Mouse (Mus musculus) CH12.LX (cell line): ENCODE measurements at regions not wholly inside any gene's neighbourhood (a gene's known extent, or its start where the extent isn't known, plus 50 kb on each side); places are given as distances from the start of the nearest gene placed in this dataset.
A peak's percentile ranks its signal among the peaks of the same experiment; 100 is the strongest.

Experiments used
- CTCF ChIP-seq, 2 experiments: IDR thresholded peaks in 1 of 2; conservative IDR thresholded peaks in 1 of 2; 2 replicates each; pipeline ENCODE4 v1.5.1; 2011 to 2012; ENCODE audit warnings: low read depth in 2 of 2, low read length in 2 of 2, improper control_type of control experiment in 1 of 2, inconsistent platforms in 1 of 2, mild to moderate bottlenecking in 1 of 2, moderate library complexity in 1 of 2
- EP300 ChIP-seq: IDR thresholded peaks from 2 replicates; pipeline ENCODE4 v1.6.1; 2011; ENCODE audit warnings: low read length, improper control_type of control experiment
- MAX ChIP-seq: IDR thresholded peaks from 2 replicates; pipeline ENCODE4 v1.6.1; 2011; ENCODE audit warnings: low read length, improper control_type of control experiment
- POLR2A ChIP-seq: IDR thresholded peaks from 2 replicates; pipeline ENCODE4 v1.6.1; 2011; ENCODE audit warnings: low read depth, mild to moderate bottlenecking, improper control_type of control experiment, low read length
- RCOR1 ChIP-seq: conservative IDR thresholded peaks from 2 replicates; pipeline ENCODE4 v1.6.1; 2012; ENCODE audit warnings: low read depth, mild to moderate bottlenecking, inconsistent platforms, low read length, improper control_type of control experiment
- SMC3 ChIP-seq: IDR thresholded peaks from 2 replicates; pipeline ENCODE4 v1.6.1; 2011; ENCODE audit warnings: low read depth, low read length, improper control_type of control experiment
- USF2 ChIP-seq: conservative IDR thresholded peaks from 2 replicates; pipeline ENCODE4 v1.6.1; 2011; ENCODE audit warnings: low read depth, low read length, improper control_type of control experiment
- ZC3H11A ChIP-seq: IDR thresholded peaks from 2 replicates; pipeline ENCODE4 v1.6.1; 2012; ENCODE audit warnings: low read depth, mild to moderate bottlenecking, inconsistent platforms, low read length, improper control_type of control experiment

- TF ChIP-seq EP300 (no peak), POLR2A (no peak), RCOR1 (no peak), SMC3 (peak; percentile 26; the same call in 1 of the 2 replicates), CTCF (conservative IDR thresholded peaks at IDR 0.05 in 1 of 2, IDR thresholded peaks at IDR 0.05 in 1 of 2; ENCODE audit: low read depth in 2 of 2, low read length in 2 of 2) (peak in 1 of 2 experiments; percentile 35; a peak in 2 of 4 replicates), MAX (no peak), ZC3H11A (no peak), USF2 (no peak)
These were observed 86.2 kb upstream of the Nudt12 start for GRCm38 (mm10) chr17:59099376-59099775.
